Mouse (Mus musculus) cerebellum, adult 2 months (tissue): ENCODE data around the gene Igfbp4.

Experiments used
- CTCF ChIP-seq: fragments of 200-500 bp; IDR thresholded peaks from 2 replicates; pipeline ENCODE4 v1.5.1; 2011; ENCODE audit warnings: low read depth, mild to moderate bottlenecking, control low read depth, low read length, moderate library complexity, borderline replicate concordance; ENCODE audit not compliant: insufficient read depth
- POLR2A ChIP-seq: fragments of 200-500 bp; IDR thresholded peaks from 2 replicates; pipeline ENCODE4 v1.6.1; 2011; ENCODE audit warnings: low read length, control low read depth, borderline replicate concordance; ENCODE audit not compliant: insufficient read depth

DNA sequence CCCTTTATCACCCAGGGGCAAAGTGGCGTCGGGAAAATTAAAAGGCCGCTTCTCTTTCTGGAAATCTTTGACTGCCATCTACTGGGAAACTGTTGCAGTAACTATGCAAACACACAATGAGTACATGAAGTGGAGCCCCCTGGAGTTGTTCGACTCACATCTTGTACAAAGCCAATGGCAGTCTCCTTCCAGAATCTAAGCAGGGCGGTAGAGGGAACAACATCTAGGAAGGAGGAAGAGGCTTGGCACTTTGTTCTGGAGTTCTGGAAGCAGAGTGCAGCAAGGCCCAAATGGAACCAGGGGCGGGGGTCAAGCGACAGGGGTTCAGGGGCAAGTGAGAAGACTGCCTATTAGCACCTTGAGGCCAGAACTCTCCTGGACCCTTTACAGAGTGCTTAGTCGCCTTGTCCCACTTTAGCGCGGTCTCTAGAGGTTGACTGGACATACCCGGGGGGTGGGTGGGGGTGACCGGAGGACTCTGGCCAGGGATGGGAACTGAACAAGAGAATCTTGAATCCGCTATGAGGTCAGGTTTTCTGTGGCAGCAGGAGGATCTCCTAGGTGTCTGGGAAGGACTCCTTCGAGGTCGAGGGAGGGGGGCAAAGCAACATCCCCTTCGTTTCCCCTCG is 584 bp upstream of the Igfbp4 start:
- peak; percentile 9; the same call in 1 of the 2 replicates for TF ChIP-seq CTCF
- no peak for TF ChIP-seq POLR2A
